21 mouse cellular contexts compared by ENCODE assay signal in the genomic region with DNA sequence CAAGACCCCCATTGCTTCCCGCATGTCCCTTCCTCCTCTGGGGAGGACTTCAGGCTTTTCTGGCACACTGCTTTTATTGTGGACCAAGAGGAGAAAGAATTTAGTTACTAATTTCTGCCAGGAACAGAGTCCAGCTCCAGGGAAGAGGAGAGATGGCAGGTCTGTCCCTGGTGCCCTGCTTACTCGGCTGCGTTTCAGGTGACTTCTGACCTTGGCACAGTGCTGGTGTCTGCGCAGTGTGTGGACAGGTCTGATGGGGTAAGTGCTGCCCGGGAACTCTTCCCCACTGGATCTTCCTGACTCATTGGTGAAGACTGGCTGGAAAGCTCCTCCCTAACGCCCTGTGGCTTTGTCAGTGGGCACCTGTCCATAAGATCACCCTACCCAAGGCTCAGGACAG. TPM values are rescaled to one million over a fixed set of nuclear protein-coding genes. Genes with fewer than 3 reads are reported as not detected.
DNase-seq lines count a peak whose midpoint lies in the region; ATAC-seq lines count a peak whose summit lies in the region.
"Had no signal": no experiment of that assay in that cellular context is flagged by ENCODE, and none has a peak within 500 bp of the region (broad histone marks: within the 10 kb centered on the region; RNA-seq: fewer than 3 reads in every experiment).

No protein-coding gene starts in this region.

- peaks cover 96% of the 10 kb centered on the region for H3K27me3 ChIP-seq in heart, embryonic 10.5 days (ENCODE audit: insufficient read depth, poor library complexity, severe bottlenecking)
- 0 out of 2 replicates have a peak, but pooled peaks cover 4% of the 10 kb centered on the region for H3K27me3 ChIP-seq in midbrain, embryonic 11.5 days (ENCODE audit: control insufficient read depth, insufficient read depth, low read length)
- peaks cover 7% of the 10 kb centered on the region; the same call in 1 of the 2 replicates for H3K27me3 ChIP-seq in midbrain, embryonic 14.5 days (ENCODE audit: control insufficient read depth, insufficient read depth, low read length)
- peaks cover 11% of the 10 kb centered on the region for H3K27me3 ChIP-seq in kidney, embryonic 15.5 days

- no peak overlapping the region for H3K4me2 ChIP-seq in midbrain, embryonic 11.5 days
- no peak overlapping the region for H3K4me2 ChIP-seq in midbrain, embryonic 14.5 days (ENCODE audit: low read length)
- H3K4me2 ChIP-seq in kidney, embryonic 15.5 days: no peak overlapping the region
- H3K4me2 ChIP-seq: liver, embryonic 12.5 days; lung, embryonic 14.5 days had no signal

- no peak overlapping the region for H3K27ac ChIP-seq in heart, embryonic 10.5 days
- peak overlapping the region; percentile 97; the same call in 1 of the 2 replicates for H3K27ac ChIP-seq in midbrain, embryonic 11.5 days (ENCODE audit: low read depth, low read length)
- no peak overlapping the region for H3K27ac ChIP-seq in midbrain, embryonic 14.5 days (replicated peaks; ENCODE audit: low read depth, low read length)
- peak overlapping the region; percentile 19; the same call in 1 of the 2 replicates for H3K27ac ChIP-seq in kidney, embryonic 15.5 days
- H3K27ac ChIP-seq: heart, adult 2 months; liver, embryonic 12.5 days had no signal

- no peak for ATAC-seq in midbrain, embryonic 11.5 days (ENCODE audit: low FRiP score)
- no peak for ATAC-seq in midbrain, embryonic 14.5 days (ENCODE audit: low FRiP score, low TSS enrichment)
- no peak for ATAC-seq in kidney, embryonic 15.5 days (replicated peaks; ENCODE audit: low FRiP score)
- ATAC-seq: activated CD4-positive, CD25-positive, alpha-beta regulatory T cell, adult 4 months; inflammation-experienced regulatory T-cells, adult 6 months; liver, embryonic 12.5 days had no signal

- peaks cover 45% of the 10 kb centered on the region for H3K4me1 ChIP-seq in heart, embryonic 10.5 days
- peaks cover 93% of the 10 kb centered on the region for H3K4me1 ChIP-seq in midbrain, embryonic 11.5 days (ENCODE audit: control insufficient read depth, insufficient read depth, low read length)
- peaks cover 46% of the 10 kb centered on the region for H3K4me1 ChIP-seq in midbrain, embryonic 14.5 days (ENCODE audit: control insufficient read depth, insufficient read depth, low read length)
- H3K4me1 ChIP-seq in kidney, embryonic 15.5 days: peaks cover 80% of the 10 kb centered on the region

- H3K4me3 ChIP-seq in heart, embryonic 10.5 days: no peak overlapping the region
- no peak overlapping the region for H3K4me3 ChIP-seq in midbrain, embryonic 11.5 days (ENCODE audit: low read depth, low read length)
- H3K4me3 ChIP-seq in midbrain, embryonic 14.5 days (replicated peaks; ENCODE audit: low read depth, low read length): no peak overlapping the region
- no peak overlapping the region for H3K4me3 ChIP-seq in kidney, embryonic 15.5 days (replicated peaks)
- H3K4me3 ChIP-seq: heart, adult 2 months; liver, embryonic 12.5 days had no signal

- 56% methylated on average over 6 of the region's 6 CpGs for WGBS in heart, embryonic 10.5 days
- WGBS in midbrain, embryonic 11.5 days: 71% methylated on average over 6 of the region's 6 CpGs
- 67% methylated on average over 6 of the region's 6 CpGs for WGBS in midbrain, embryonic 14.5 days
- WGBS in kidney, embryonic 15.5 days: 66% methylated on average over 6 of the region's 6 CpGs

- peak; percentile 95 for DNase-seq in heart, adult 11 months
- DNase-seq in heart, embryonic 10.5 days (ENCODE audit: low spot score): no peak
- DNase-seq in midbrain, embryonic 11.5 days (ENCODE audit: low spot score, missing footprints): no peak
- DNase-seq in midbrain, embryonic 14.5 days: no peak
- DNase-seq in kidney, postnatal 4 days: peak; percentile 27 to 57
- no peak for DNase-seq in adrenal gland, adult (ENCODE audit: inconsistent age in 2 of 2, low spot score in 1 of 2)
- DNase-seq in gastrocnemius, postnatal 4 days (ENCODE audit: low spot score in 2 of 2): no peak
- DNase-seq: adrenal gland, postnatal 14 days; cerebellum, postnatal 10 days; lung, embryonic 14.5 days; lung, postnatal 4 days; right cerebral cortex, postnatal 14 days; spleen, adult 18-20 months; thymus, postnatal 36 days had no signal

- H3K9me3 ChIP-seq in heart, embryonic 10.5 days: no peaks in the 10 kb centered on the region
- H3K9me3 ChIP-seq in midbrain, embryonic 11.5 days (ENCODE audit: control insufficient read depth, low read length): no peaks in the 10 kb centered on the region
- H3K9me3 ChIP-seq in midbrain, embryonic 14.5 days (ENCODE audit: control insufficient read depth, low read length): no peaks in the 10 kb centered on the region
- no peaks in the 10 kb centered on the region for H3K9me3 ChIP-seq in kidney, embryonic 15.5 days (replicated peaks)
- H3K9me3 ChIP-seq: G1E; liver, embryonic 12.5 days had no signal

- no peaks in the 10 kb centered on the region for H3K36me3 ChIP-seq in heart, embryonic 10.5 days
- H3K36me3 ChIP-seq in midbrain, embryonic 11.5 days (ENCODE audit: control insufficient read depth, insufficient read depth, low read length): no peaks in the 10 kb centered on the region
- H3K36me3 ChIP-seq in midbrain, embryonic 14.5 days (ENCODE audit: control insufficient read depth, insufficient read depth, low read length): no peaks in the 10 kb centered on the region
- no peaks in the 10 kb centered on the region for H3K36me3 ChIP-seq in kidney, embryonic 15.5 days
- H3K36me3 ChIP-seq: liver, embryonic 12.5 days had no signal

- H3K9ac ChIP-seq in midbrain, embryonic 11.5 days (ENCODE audit: low read length): no peak overlapping the region
- H3K9ac ChIP-seq in midbrain, embryonic 14.5 days (replicated peaks; ENCODE audit: low read length): no peak overlapping the region
- H3K9ac ChIP-seq in kidney, embryonic 15.5 days: no peak overlapping the region
- H3K9ac ChIP-seq: liver, embryonic 12.5 days; lung, embryonic 14.5 days had no signal

RNA-seq across cellular contexts. Expression of gene Slc45a3, which starts 6.2 kb away (rescaled TPM):
- 1.1 and 1.9 TPM in 2 replicates for polyA plus RNA-seq in heart, embryonic 10.5 days (2016; fragmentation: Nextera tagmentation; extraction: Ambion mirVana)
- 19.5 and 20.5 TPM in 2 replicates for polyA plus RNA-seq in midbrain, embryonic 11.5 days (2014; fragmentation: Nextera tagmentation; extraction: Ambion mirVana)
- polyA plus RNA-seq in midbrain, embryonic 14.5 days (2014; fragmentation: Nextera tagmentation; extraction: Ambion mirVana): 2.6 and 6.4 TPM in 2 replicates
- polyA plus RNA-seq in kidney, embryonic 15.5 days (2015; fragmentation: Nextera tagmentation; extraction: Ambion mirVana): 7.9 and 9.1 TPM in 2 replicates
- 1 to 10 TPM; 3.2 to 3.3 TPM for total RNA-seq in gastrocnemius, postnatal 4 days (2021)
- total RNA-seq: neutrophil, adult 5-6 weeks had no signal
- polyA plus RNA-seq: activated CD4-positive, CD25-positive, alpha-beta regulatory T cell, adult 4 months; inflammation-experienced regulatory T-cells, adult 6 months had no signal

RNA-seq across cellular contexts. Expression of gene Elk4, which starts 38.4 kb away (rescaled TPM):
- 12.2 and 15.3 TPM in 2 replicates for polyA plus RNA-seq in heart, embryonic 10.5 days (2016; fragmentation: Nextera tagmentation; extraction: Ambion mirVana)
- 17.2 and 19.5 TPM in 2 replicates for polyA plus RNA-seq in midbrain, embryonic 11.5 days (2014; fragmentation: Nextera tagmentation; extraction: Ambion mirVana)
- 14.4 and 17.1 TPM in 2 replicates for polyA plus RNA-seq in midbrain, embryonic 14.5 days (2014; fragmentation: Nextera tagmentation; extraction: Ambion mirVana)
- polyA plus RNA-seq in kidney, embryonic 15.5 days (2015; fragmentation: Nextera tagmentation; extraction: Ambion mirVana): 24.1 and 25.8 TPM in 2 replicates
- total RNA-seq in gastrocnemius, postnatal 4 days (2021): 10 to 100 TPM; 89.7 to 91.0 TPM

RNA-seq across cellular contexts. Expression of gene Nucks1, which starts 58.6 kb away (rescaled TPM):
- 58.3 and 81.0 TPM in 2 replicates for polyA plus RNA-seq in heart, embryonic 10.5 days (2016; fragmentation: Nextera tagmentation; extraction: Ambion mirVana)
- polyA plus RNA-seq in midbrain, embryonic 11.5 days (2014; fragmentation: Nextera tagmentation; extraction: Ambion mirVana): 61.3 and 63.1 TPM in 2 replicates
- 39.6 and 59.8 TPM in 2 replicates for polyA plus RNA-seq in midbrain, embryonic 14.5 days (2014; fragmentation: Nextera tagmentation; extraction: Ambion mirVana)
- polyA plus RNA-seq in kidney, embryonic 15.5 days (2015; fragmentation: Nextera tagmentation; extraction: Ambion mirVana): 85.7 and 93.2 TPM in 2 replicates
- total RNA-seq in gastrocnemius, postnatal 4 days (2021): 100 to 1,000 TPM; 128 to 130 TPM

Comparison
In these comparisons a context has a peak if more than half of its experiments do, and no peak if none do; other contexts are left out.
1. DNase-seq: peak in heart, adult 11 months (single experiment) and kidney, postnatal 4 days (2 of 2); none in heart, embryonic 10.5 days (single experiment), midbrain, embryonic 11.5 days (single experiment), midbrain, embryonic 14.5 days (single experiment), adrenal gland, adult (0 of 2) and gastrocnemius, postnatal 4 days (0 of 2).
2. H3K27ac ChIP-seq: peak in midbrain, embryonic 11.5 days (single experiment) and kidney, embryonic 15.5 days (single experiment); none in heart, embryonic 10.5 days (single experiment) and midbrain, embryonic 14.5 days (single experiment).